Mouse (Mus musculus): ENCODE measurements around the gene Naa15.

DNA sequence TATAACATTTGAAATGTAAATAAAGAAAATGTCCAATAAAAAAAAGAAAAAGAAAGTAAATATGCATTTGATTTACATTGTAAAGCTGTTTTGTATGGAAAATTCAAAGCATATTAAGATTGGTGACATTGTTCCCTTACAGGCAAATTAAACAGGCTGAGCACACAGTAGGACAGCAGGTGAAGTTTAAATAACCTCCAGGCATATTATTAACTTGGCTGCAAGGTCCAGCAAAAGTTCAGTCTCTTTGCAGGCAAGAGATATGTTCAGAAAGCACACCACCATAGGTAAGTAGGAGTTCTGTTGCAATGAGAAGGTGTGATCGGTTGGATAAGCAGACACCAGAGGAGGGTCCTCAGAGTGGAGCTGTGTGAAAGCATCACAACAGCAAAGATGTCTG, 83.0 kb downstream of the Naa15 start:
- TF ChIP-seq CTCF (conservative IDR thresholded peaks at IDR 0.05 in 1 of 2, IDR thresholded peaks at IDR 0.05 in 1 of 2; ENCODE audit: low read depth in 2 of 2, low read length in 2 of 2) (no peak), ZNF384 (IDR thresholded peaks at IDR 0.05; ENCODE audit: low read depth, low read length) (no peak), EP300 (IDR thresholded peaks at IDR 0.05; ENCODE audit: low read length) (no peak), ZC3H11A (IDR thresholded peaks at IDR 0.05; ENCODE audit: low read depth, low read length) (no peak), JUN (IDR thresholded peaks at IDR 0.05; ENCODE audit: insufficient read depth, low read depth, low read length) (no peak), ELF1 (IDR thresholded peaks at IDR 0.05; ENCODE audit: low read depth, low read length) (no peak), MAZ (IDR thresholded peaks at IDR 0.05; ENCODE audit: low read depth, low read length) (no peak)

Measured in CH12.LX (cell line).